Mouse (Mus musculus): ENCODE measurements around the gene Lrrk1.

DNA sequence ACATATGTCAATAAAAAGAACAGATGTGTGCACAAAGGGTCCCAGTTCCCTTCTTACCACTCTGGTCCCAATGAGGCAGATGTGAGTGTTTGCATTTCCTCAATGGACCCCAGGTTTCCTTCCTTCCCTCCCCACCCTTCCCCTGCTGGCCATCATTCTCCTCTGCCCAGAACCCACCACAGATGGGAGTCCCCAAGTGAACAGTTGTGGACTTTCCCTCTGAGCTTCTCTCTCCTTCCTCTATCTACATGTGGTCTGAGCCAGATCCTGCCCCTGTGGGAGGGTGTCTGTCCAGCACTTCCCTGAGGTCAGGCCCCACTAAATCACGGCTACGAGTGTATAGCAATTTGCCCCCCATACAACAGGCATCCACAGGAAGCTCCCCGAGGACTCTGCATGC is 33.2 kb downstream of the Lrrk1 start:
- TF ChIP-seq CTCF (IDR thresholded peaks at IDR 0.05; ENCODE audit: insufficient read depth, low read length): no peak
- TF ChIP-seq POLR2A (IDR thresholded peaks at IDR 0.05; ENCODE audit: borderline replicate concordance, extremely low read depth, low read depth, low read length): no peak
